In genomic region chr1:20933457-20933856, GRCm38 (mm10) we compare ENCODE assay signal across 7 mouse cellular contexts. TPM values are rescaled to one million over a fixed set of nuclear protein-coding genes. Genes with fewer than 3 reads are reported as not detected.
DNase-seq lines count a peak whose midpoint lies in the region; ATAC-seq and TF ChIP-seq lines count a peak whose summit lies in the region.

No protein-coding gene starts in this region.

- H3K79me2 ChIP-seq in MEL (ENCODE audit: control insufficient read depth, insufficient read depth, low read length, poor library complexity) = no peaks in the 10 kb centered on the region

- H3K4me1 ChIP-seq in MEL (ENCODE audit: control insufficient read depth in 1 of 2, insufficient read depth in 2 of 2, low read length in 2 of 2) = peaks cover 9 to 27% of the 10 kb centered on the region in 2 experiments
- no peaks in the 10 kb centered on the region for H3K4me1 ChIP-seq in forebrain, embryonic 13.5 days
- no peaks in the 10 kb centered on the region for H3K4me1 ChIP-seq in hindbrain, embryonic 16.5 days (ENCODE audit: control insufficient read depth, insufficient read depth, low read depth, low read length)

- H3K27me3 ChIP-seq in MEL (ENCODE audit: control insufficient read depth in 1 of 2, insufficient read depth in 2 of 2, low read length in 2 of 2) = no peaks in the 10 kb centered on the region
- H3K27me3 ChIP-seq in forebrain, embryonic 13.5 days = no peaks in the 10 kb centered on the region
- no peaks in the 10 kb centered on the region for H3K27me3 ChIP-seq in hindbrain, embryonic 16.5 days (replicated peaks; ENCODE audit: control insufficient read depth, insufficient read depth, low read length)

- peak; percentile 81 for DNase-seq in MEL (ENCODE audit: low read depth, low spot score)
- peak; percentile 56 to 57 for DNase-seq in layer of hippocampus, postnatal 36 days
- DNase-seq in lung, postnatal 4 days = peak; percentile 55 to 72
- DNase-seq in right cerebral cortex, postnatal 10 days (ENCODE audit: low spot score in 2 of 2) = peak; percentile 70 to 78

- peak; percentile 86 for ATAC-seq in cerebellum, adult (ENCODE audit: insufficient number of reproducible peaks, low FRiP score, low TSS enrichment)
- ATAC-seq in forebrain, embryonic 13.5 days = peak; percentile 85
- peak; percentile 81 for ATAC-seq in hindbrain, embryonic 16.5 days

- H3K9me3 ChIP-seq in MEL (replicated peaks; ENCODE audit: insufficient read depth, low read length) = no peaks in the 10 kb centered on the region
- no peaks in the 10 kb centered on the region for H3K9me3 ChIP-seq in forebrain, embryonic 13.5 days (replicated peaks)
- H3K9me3 ChIP-seq in hindbrain, embryonic 16.5 days (ENCODE audit: control insufficient read depth, low read length) = no peaks in the 10 kb centered on the region

- no peak overlapping the region; a peak in 1 of 4 replicates for H3K4me3 ChIP-seq in MEL (ENCODE audit: control insufficient read depth in 1 of 2, insufficient read depth in 1 of 2, low read depth in 2 of 2, low read length in 2 of 2)
- H3K4me3 ChIP-seq in forebrain, embryonic 13.5 days = no peak overlapping the region
- no peak overlapping the region for H3K4me3 ChIP-seq in hindbrain, embryonic 16.5 days (ENCODE audit: low read length)

- TF ChIP-seq RAD21 in MEL (IDR thresholded peaks at IDR 0.05; ENCODE audit: low read depth, low read length) = peak; percentile 18

- peak overlapping the region; percentile 13; the same call in 1 of the 2 replicates for H3K27ac ChIP-seq in MEL (ENCODE audit: control insufficient read depth, low read depth, low read length)
- no peak overlapping the region for H3K27ac ChIP-seq in forebrain, embryonic 13.5 days
- no peak overlapping the region for H3K27ac ChIP-seq in hindbrain, embryonic 16.5 days (ENCODE audit: low read depth, low read length)

- no peak for TF ChIP-seq POLR2A in MEL (IDR thresholded peaks at IDR 0.05; ENCODE audit: control insufficient read depth in 1 of 2, insufficient read depth in 1 of 2, low read depth in 1 of 2, low read length in 2 of 2, poor library complexity in 1 of 2)

- no peak for TF ChIP-seq EP300 in MEL (IDR thresholded peaks at IDR 0.05; ENCODE audit: low read depth in 1 of 2, low read length in 2 of 2)

- no peak overlapping the region for H3K4me2 ChIP-seq in forebrain, embryonic 13.5 days
- no peak overlapping the region for H3K4me2 ChIP-seq in hindbrain, embryonic 16.5 days (ENCODE audit: low read length)

- peak; percentile 49 to 64 (median 50) for TF ChIP-seq CTCF in MEL (IDR thresholded peaks at IDR 0.05 in 2 of 3, conservative IDR thresholded peaks at IDR 0.05 in 1 of 3; ENCODE audit: control insufficient read depth in 1 of 3, insufficient read depth in 1 of 3, low read depth in 2 of 3, low read length in 3 of 3, poor library complexity in 1 of 3, severe bottlenecking in 1 of 3)

- 16% methylated on average over 7 of the region's 7 CpGs for WGBS in forebrain, embryonic 13.5 days
- WGBS in hindbrain, embryonic 16.5 days = 15% methylated on average over 7 of the region's 7 CpGs

- H3K36me3 ChIP-seq in MEL (ENCODE audit: control insufficient read depth in 1 of 2, insufficient read depth in 2 of 2, low read length in 2 of 2) = peaks cover 0 to 26% of the 10 kb centered on the region in 2 experiments; a peak in 2 of 4 replicates
- H3K36me3 ChIP-seq in forebrain, embryonic 13.5 days (ENCODE audit: poor library complexity, severe bottlenecking) = peaks cover 27% of the 10 kb centered on the region
- H3K36me3 ChIP-seq in hindbrain, embryonic 16.5 days (ENCODE audit: control insufficient read depth, insufficient read depth, low read length) = peaks cover 5% of the 10 kb centered on the region

- H3K9ac ChIP-seq in MEL (ENCODE audit: control insufficient read depth, low read depth, low read length, poor library complexity, severe bottlenecking) = peak overlapping the region; percentile 39; the same call in 1 of the 2 replicates
- no peak overlapping the region for H3K9ac ChIP-seq in forebrain, embryonic 13.5 days
- H3K9ac ChIP-seq in hindbrain, embryonic 16.5 days (ENCODE audit: low read depth, low read length) = no peak overlapping the region

TF ChIP-seq in MEL, 35 proteins besides CTCF, POLR2A, EP300 and RAD21:
- no peak for TF ChIP-seq KAT2A (conservative IDR thresholded peaks at IDR 0.05; ENCODE audit: low read depth, low read length)
- TF ChIP-seq SMC3 (IDR thresholded peaks at IDR 0.05; ENCODE audit: low read depth, low read length) = peak; percentile 52
- no peak for TF ChIP-seq NELFE (IDR thresholded peaks at IDR 0.05; ENCODE audit: low read depth, low read length)
- TF ChIP-seq ETS1 (IDR thresholded peaks at IDR 0.05; ENCODE audit: low read depth, low read length) = no peak
- no peak for TF ChIP-seq GABPA (IDR thresholded peaks at IDR 0.05; ENCODE audit: low read depth, low read length)

RNA-seq across cellular contexts. Expression of gene Efhc1, which starts 18.0 kb away (rescaled TPM):
- not detected in 2 replicates for total RNA-seq in MEL (2012; rRNA removed)
- polyA plus RNA-seq in MEL (2012; ENCODE audit: insufficient read depth in 1 of 2, insufficient read length in 2 of 2, low read depth in 1 of 2, low replicate concordance in 2 of 2, missing spikeins in 1 of 2) = not detected
- polyA plus RNA-seq in forebrain, embryonic 13.5 days (2015; fragmentation: Nextera tagmentation; extraction: Ambion mirVana) = 1.5 and 2.0 TPM in 2 replicates
- 2.6 and 3.8 TPM in 2 replicates for polyA plus RNA-seq in hindbrain, embryonic 16.5 days (2015; fragmentation: Nextera tagmentation; extraction: Ambion mirVana)
- 1 to 10 TPM in 1 of 2 experiments, under 1 TPM in 1; 0.77 to 1.7 TPM for total RNA-seq in layer of hippocampus, postnatal 36 days (2021)

RNA-seq across cellular contexts. Expression of gene Paqr8, which starts 43.1 kb away (rescaled TPM):
- 0.46 and 0.69 TPM in 2 replicates for total RNA-seq in MEL (2012; rRNA removed)
- 1 to 10 TPM in 1 of 2 experiments, not detected in 1; 1.8 TPM for polyA plus RNA-seq in MEL (2012; ENCODE audit: insufficient read depth in 1 of 2, insufficient read length in 2 of 2, low read depth in 1 of 2, low replicate concordance in 2 of 2, missing spikeins in 1 of 2)
- 12.7 and 14.2 TPM in 2 replicates for polyA plus RNA-seq in forebrain, embryonic 13.5 days (2015; fragmentation: Nextera tagmentation; extraction: Ambion mirVana)
- polyA plus RNA-seq in hindbrain, embryonic 16.5 days (2015; fragmentation: Nextera tagmentation; extraction: Ambion mirVana) = 40.6 and 43.4 TPM in 2 replicates
- total RNA-seq in layer of hippocampus, postnatal 36 days (2021) = 100 to 1,000 TPM; 135 to 153 TPM
